Mouse (Mus musculus) heart, adult 8-10 months (tissue): ENCODE data around the gene Olfr870. TPM values are rescaled to one million over a fixed set of nuclear protein-coding genes. Genes with fewer than 3 reads are reported as not detected.
"Not testable (repeated sequence)": the region's sequence is repeated elsewhere in the genome, so short reads cannot be mapped to it uniquely, and the experiment has no call there.

ENCODE experiments used
- DNase-seq: peaks from one replicate; pipeline ENCODE4 v3.0.0; 2022; ENCODE audit warnings: low spot score
- total RNA-seq, 4 experiments: library from RNA; stranded (reverse); gene quantifications; 2 replicates each; pipeline ENCODE4 v1.2.4; 2022

Olfr870 gene
- total RNA-seq = not detected

- DNase-seq = no peak
Observed at GRCm38 (mm10) chr9:20173957-20174356, at the start of gene Olfr870. Gene Olfr870 (minus strand): TSS chr9:20174057.

GRCm38 (mm10) chr9:20211907-20212306 lies 38.0 kb upstream of the Olfr870 start, which contains the start of gene Olfr871:
Gene Olfr871 (plus strand): TSS chr9:20212207.
- DNase-seq = no peak

GRCm38 (mm10) chr9:20211477-20211876 lies 37.6 kb upstream of the Olfr870 start:
- DNase-seq = no peak

GRCm38 (mm10) chr9:20210812-20211211 lies 37.0 kb upstream of the Olfr870 start:
- no peak for DNase-seq

GRCm38 (mm10) chr9:20203413-20203984 lies 29.6 kb upstream of the Olfr870 start:
- DNase-seq = not testable (repeated sequence)

GRCm38 (mm10) chr9:20202131-20202530 lies 28.3 kb upstream of the Olfr870 start:
- no peak for DNase-seq

- DNase-seq = no peak
Observed at GRCm38 (mm10) chr9:20179463-20179862, 5.6 kb upstream of the Olfr870 start.

- DNase-seq = no peak
Observed at GRCm38 (mm10) chr9:20149706-20150105, 24.2 kb downstream of the Olfr870 start.

GRCm38 (mm10) chr9:20128709-20129108 lies 45.1 kb downstream of the Olfr870 start, which contains the start of gene Olfr869:
Gene Olfr869 (plus strand): TSS chr9:20129009.
- no peak for DNase-seq

Other genes with a start within 250 kb of the Olfr870 start
- gene Olfr866, start 146.0 kb downstream of the Olfr870 start, total RNA-seq = not detected
- not detected for gene Olfr867, start 116.5 kb downstream of the Olfr870 start, total RNA-seq
- not detected for gene Olfr868, start 75.4 kb downstream of the Olfr870 start, total RNA-seq
- gene Olfr869, start 45.0 kb downstream of the Olfr870 start, total RNA-seq = not detected
- not detected for gene Olfr871, start 38.1 kb upstream of the Olfr870 start, total RNA-seq
- not detected for gene Olfr872, start 63.1 kb upstream of the Olfr870 start, total RNA-seq
- not detected for gene Olfr39, start 108.3 kb upstream of the Olfr870 start, total RNA-seq
- gene Olfr873, start 124.5 kb upstream of the Olfr870 start, total RNA-seq = not detected
- under 1 TPM in 1 of 4 experiments, not detected in 3; 0.08 TPM for gene Olfr18, start 162.0 kb upstream of the Olfr870 start, total RNA-seq
- 10 to 100 TPM; 10.6 to 11.2 (median 10.8) TPM for gene Zfp560, start 211.1 kb upstream of the Olfr870 start, total RNA-seq